Mouse (Mus musculus) liver, postnatal 0 days (tissue): ENCODE measurements around the gene Kcnb1. TPM values are rescaled to one million over a fixed set of nuclear protein-coding genes. Genes with fewer than 3 reads are reported as not detected.

Source experiments
- ATAC-seq: fragments of 200-750 bp; cut with Nextera tagmentation; 2 replicates; pipeline ENCODE4 v1.8.0; 2017; ENCODE audit warnings: mild to moderate bottlenecking, moderate library complexity
- DNase-seq: peaks from one replicate; pipeline ENCODE4 v3.0.0-alpha.2; 2016
- H3K27ac ChIP-seq: fragments of 300-500 bp; sonication (generic); 2 replicates; pipeline ENCODE4 v1.5.1; 2014; ENCODE audit warnings: antibody characterized with exemption, moderate library complexity, mild to moderate bottlenecking, low read depth
- H3K27me3 ChIP-seq: fragments of 300-500 bp; sonication (generic); 2 replicates; pipeline ENCODE4 v1.6.1; 2014; ENCODE audit warnings: low read length, control low read depth, mixed read lengths; ENCODE audit not compliant: insufficient read depth
- H3K36me3 ChIP-seq: fragments of 300-500 bp; sonication (generic); replicated peaks from 2 replicates; pipeline ENCODE4 v1.6.1; 2014; ENCODE audit warnings: mild to moderate bottlenecking, control low read depth, low read length, moderate library complexity, mixed read lengths; ENCODE audit not compliant: insufficient read depth
- H3K4me1 ChIP-seq: fragments of 300-500 bp; sonication (generic); 2 replicates; pipeline ENCODE4 v1.6.1; 2014; ENCODE audit warnings: antibody characterized with exemption, mild to moderate bottlenecking, control low read depth; ENCODE audit not compliant: insufficient read depth
- H3K4me2 ChIP-seq: fragments of 300-500 bp; sonication (generic); 2 replicates; pipeline ENCODE4 v1.6.1; 2014; ENCODE audit warnings: low read depth, mild to moderate bottlenecking, low read length, moderate library complexity, mixed read lengths
- H3K4me3 ChIP-seq: fragments of 300-500 bp; sonication (generic); 2 replicates; pipeline ENCODE4 v1.5.1; 2014; ENCODE audit warnings: low read depth, low read length
- H3K9ac ChIP-seq: fragments of 300-500 bp; sonication (generic); replicated peaks from 2 replicates; pipeline ENCODE4 v1.6.1; 2014; ENCODE audit warnings: mild to moderate bottlenecking, moderate library complexity
- H3K9me3 ChIP-seq: fragments of 300-500 bp; sonication (generic); 2 replicates; pipeline ENCODE4 v1.6.1; 2016; ENCODE audit warnings: mild to moderate bottlenecking, control low read depth, low read length, mixed read lengths
- CTCF ChIP-seq: sonication (generic); IDR thresholded peaks from 2 replicates; pipeline ENCODE4 v1.5.1; 2016; ENCODE audit warnings: antibody characterized with exemption, low read depth
- EP300 ChIP-seq: IDR thresholded peaks from 2 replicates; pipeline ENCODE4 v1.6.1; 2016; ENCODE audit warnings: antibody characterized with exemption, low read depth, mild to moderate bottlenecking
- WGBS: fragments of 180-500 bp; shearing (Covaris S2); extraction: QIAGEN DNeasy Blood & Tissue Kit; methylation state at CpG from one replicate; pipeline ENCODE4 v1.1.7; 2014; ENCODE audit not compliant: insufficient replicate concordance; 5-methylcytosine and 5-hydroxymethylcytosine counted together
- polyA plus RNA-seq: library from polyadenylated mRNA; unstranded; fragments of >200 nt; fragmentation: Nextera tagmentation; extraction: Ambion mirVana; gene quantifications from 2 replicates; pipeline ENCODE4 v1.2.1, GENCODE M21; 2015

Gene Kcnb1
- polyA plus RNA-seq, 1 experiment from 2014 or later: 0.11 TPM

- Histone ChIP-seq H3K9ac (no peak overlapping the region), H3K4me1 (no peaks in the 10 kb centered on the region), H3K27me3 (no peaks in the 10 kb centered on the region), H3K36me3 (no peaks in the 10 kb centered on the region), H3K9me3 (no peaks in the 10 kb centered on the region), H3K4me2 (no peak overlapping the region), H3K4me3 (no peak overlapping the region), H3K27ac (no peak overlapping the region)
- no peak for ATAC-seq
- no peak for TF ChIP-seq EP300
- no peak for TF ChIP-seq CTCF
- 62% methylated on average over 11 of the region's 11 CpGs for WGBS
- no peak for DNase-seq
Measured at GRCm38 (mm10) chr2:167086092-167086491, 103.9 kb downstream of the Kcnb1 start.

GRCm38 (mm10) chr2:167081639-167082038 lies 108.3 kb downstream of the Kcnb1 start:
- Histone ChIP-seq H3K9me3 (no peaks in the 10 kb centered on the region), H3K36me3 (no peaks in the 10 kb centered on the region), H3K27ac (no peak overlapping the region), H3K4me3 (no peak overlapping the region), H3K4me1 (no peaks in the 10 kb centered on the region), H3K4me2 (no peak overlapping the region), H3K27me3 (no peaks in the 10 kb centered on the region), H3K9ac (no peak overlapping the region)
- ATAC-seq (peak; percentile 49; the same call in 1 of the 2 replicates), DNase-seq (peak; percentile 40)
- TF ChIP-seq EP300 (no peak), CTCF (no peak)
- WGBS: 20% methylated on average over 4 of the region's 4 CpGs

- no peaks in the 10 kb centered on the region for H3K36me3 ChIP-seq
- H3K4me3 ChIP-seq: no peak overlapping the region
- no peaks in the 10 kb centered on the region for H3K4me1 ChIP-seq
- no peaks in the 10 kb centered on the region for H3K27me3 ChIP-seq
- no peaks in the 10 kb centered on the region for H3K9me3 ChIP-seq
- H3K9ac ChIP-seq: no peak overlapping the region
- TF ChIP-seq CTCF (no peak), EP300 (no peak)
- ATAC-seq (no peak), DNase-seq (no peak)
- H3K4me2 ChIP-seq: no peak overlapping the region
- WGBS: 54% methylated on average over 6 of the region's 6 CpGs
- H3K27ac ChIP-seq: no peak overlapping the region
Measured at GRCm38 (mm10) chr2:167081135-167081534, 108.8 kb downstream of the Kcnb1 start.

GRCm38 (mm10) chr2:167080387-167080786 lies 109.6 kb downstream of the Kcnb1 start:
- DNase-seq (no peak), ATAC-seq (no peak)
- Histone ChIP-seq H3K4me2 (no peak overlapping the region), H3K9ac (no peak overlapping the region), H3K27me3 (no peaks in the 10 kb centered on the region), H3K27ac (no peak overlapping the region), H3K4me3 (no peak overlapping the region), H3K4me1 (no peaks in the 10 kb centered on the region), H3K9me3 (no peaks in the 10 kb centered on the region), H3K36me3 (no peaks in the 10 kb centered on the region)
- TF ChIP-seq EP300: no peak
- no peak for TF ChIP-seq CTCF
- WGBS: 81% methylated on average over 3 of the region's 3 CpGs

- DNase-seq: no peak
Measured at GRCm38 (mm10) chr2:167079535-167080257, 110.3 kb downstream of the Kcnb1 start.

GRCm38 (mm10) chr2:167078931-167079495 lies 110.9 kb downstream of the Kcnb1 start:
- TF ChIP-seq CTCF: no peak
- TF ChIP-seq EP300: no peak
- Histone ChIP-seq H3K36me3 (no peaks in the 10 kb centered on the region), H3K4me2 (no peak overlapping the region), H3K27me3 (no peaks in the 10 kb centered on the region), H3K4me3 (no peak overlapping the region), H3K27ac (no peak overlapping the region), H3K4me1 (no peaks in the 10 kb centered on the region), H3K9ac (no peak overlapping the region), H3K9me3 (no peaks in the 10 kb centered on the region)
- ATAC-seq (peak; percentile 21; the same call in 1 of the 2 replicates), DNase-seq (no peak)
- WGBS: 49% methylated on average over 9 of the region's 9 CpGs

More at GRCm38 (mm10) chr2:167079535-167080257, 110.3 kb downstream of the Kcnb1 start:
- Histone ChIP-seq H3K4me3 (no peak overlapping the region), H3K9ac (no peak overlapping the region), H3K4me1 (no peaks in the 10 kb centered on the region), H3K36me3 (no peaks in the 10 kb centered on the region), H3K27me3 (no peaks in the 10 kb centered on the region), H3K9me3 (no peaks in the 10 kb centered on the region), H3K27ac (no peak overlapping the region), H3K4me2 (no peak overlapping the region)
- no peak for ATAC-seq
- WGBS: 80% methylated on average over 18 of the region's 18 CpGs
- no peak for TF ChIP-seq EP300
